Mouse (Mus musculus): ENCODE results near the gene Rpl24. TPM values are rescaled to one million over a fixed set of nuclear protein-coding genes. Genes with fewer than 3 reads are reported as not detected.
"Not testable (repeated sequence)": the region's sequence is repeated elsewhere in the genome, so short reads cannot be mapped to it uniquely, and the experiment has no call there.

Rpl24 gene
- polyA plus RNA-seq, 1 experiment from 2014 or later = 912 TPM

DNA sequence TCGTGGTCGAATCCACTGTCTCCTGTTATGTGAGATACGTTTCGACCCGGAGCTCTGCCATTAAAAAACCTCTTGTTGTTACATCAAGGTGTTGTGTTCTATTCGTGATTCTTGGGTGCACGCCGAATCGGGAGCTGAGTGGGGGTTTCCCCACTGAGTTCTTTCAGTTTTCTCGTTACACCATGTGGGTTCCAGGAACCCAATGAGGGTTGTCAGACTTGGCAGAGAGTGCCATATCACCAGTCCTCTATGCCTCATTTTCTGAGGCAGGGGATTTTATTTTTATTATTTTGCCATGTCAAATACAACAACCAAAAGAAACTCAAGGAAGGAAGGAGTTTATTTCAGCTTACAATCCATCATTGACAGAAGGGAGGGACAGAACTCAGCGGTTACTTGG is 3.0 kb upstream of the Rpl24 start:
- not testable (repeated sequence) for DNase-seq (ENCODE audit: low spot score); H3K27me3 ChIP-seq (replicated peaks; ENCODE audit: control insufficient read depth, insufficient read depth, low read length)

GRCm38 (mm10) chr16:55964126-55964949 is 1.7 kb upstream of the Rpl24 start:
- Histone ChIP-seq H3K27me3 (replicated peaks; ENCODE audit: control insufficient read depth, insufficient read depth, low read length) (no peaks in the 10 kb centered on the region), H3K27ac (ENCODE audit: low read depth, low read length) (no peak overlapping the region), H3K36me3 (ENCODE audit: control insufficient read depth, insufficient read depth, low read length) (peaks cover 7% of the 10 kb centered on the region; the same call in 1 of the 2 replicates), H3K4me1 (replicated peaks; ENCODE audit: control insufficient read depth, insufficient read depth, low read length) (peaks cover 11% of the 10 kb centered on the region), H3K4me3 (ENCODE audit: low read depth, low read length) (no peak overlapping the region), H3K9me3 (ENCODE audit: control insufficient read depth, low read length) (no peaks in the 10 kb centered on the region), H3K4me2 (no peak overlapping the region), H3K9ac (ENCODE audit: low read depth, low read length) (no peak overlapping the region)
- 66% methylated on average over 4 of the region's 4 CpGs for WGBS
- no peak for ATAC-seq (replicated peaks; ENCODE audit: low FRiP score)
- no peak for DNase-seq (ENCODE audit: low spot score)

More for the DNA sequence above, 3.0 kb upstream of the Rpl24 start:
- H3K9ac ChIP-seq (ENCODE audit: low read depth, low read length); H3K4me1 ChIP-seq (replicated peaks; ENCODE audit: control insufficient read depth, insufficient read depth, low read length); H3K9me3 ChIP-seq (ENCODE audit: control insufficient read depth, low read length); ATAC-seq (replicated peaks; ENCODE audit: low FRiP score); H3K4me2 ChIP-seq; H3K4me3 ChIP-seq (ENCODE audit: low read depth, low read length); H3K36me3 ChIP-seq (ENCODE audit: control insufficient read depth, insufficient read depth, low read length); H3K27ac ChIP-seq (ENCODE audit: low read depth, low read length): not testable (repeated sequence)
- 85% methylated on average over 5 of the region's 11 CpGs for WGBS

DNA sequence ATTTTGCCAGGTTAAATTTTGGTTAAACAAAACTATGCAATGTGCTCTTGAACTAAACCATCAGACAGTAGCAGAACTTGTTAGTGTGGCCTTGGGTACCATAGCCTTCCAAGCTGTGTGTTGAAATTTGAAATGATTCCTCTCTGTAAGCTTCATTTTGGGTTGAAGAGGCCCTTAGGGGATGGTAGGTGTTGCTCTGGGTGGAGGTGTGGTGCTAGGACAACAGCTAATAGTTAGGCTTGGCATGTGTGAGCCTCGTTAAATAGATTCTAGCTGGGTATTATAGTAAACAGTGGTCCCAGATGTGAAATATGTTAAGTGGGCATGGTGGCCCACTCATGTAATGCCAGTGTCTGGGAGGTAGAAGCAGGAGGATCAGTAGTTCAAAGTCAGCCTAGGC is 1.1 kb downstream of the Rpl24 start:
- 33% methylated on average over 1 of the region's 1 CpGs for WGBS

DNA sequence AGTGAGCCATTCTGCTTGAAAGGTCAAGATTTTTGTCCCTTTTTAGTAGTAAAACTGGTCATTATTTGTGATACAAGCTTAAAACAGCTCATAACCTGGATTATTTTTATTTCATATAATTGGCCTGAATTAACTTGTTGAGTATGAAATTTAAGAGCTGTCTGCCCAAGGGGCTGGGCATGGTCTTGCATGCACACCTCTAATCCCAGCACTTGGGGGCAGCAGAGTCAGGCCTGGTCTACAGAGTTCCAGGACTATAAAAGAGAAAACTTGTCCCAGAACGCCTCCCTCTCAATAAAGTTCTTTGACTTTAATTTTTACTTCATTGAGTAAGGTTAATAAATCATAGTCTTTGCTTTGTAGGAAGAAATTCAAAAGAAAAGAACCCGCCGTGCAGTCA is 3.1 kb downstream of the Rpl24 start:
- Histone ChIP-seq H3K4me2 (peak overlapping the region; percentile 40; the same call in 1 of the 2 replicates), H3K9me3 (ENCODE audit: control insufficient read depth, low read length) (no peaks in the 10 kb centered on the region), H3K9ac (ENCODE audit: low read depth, low read length) (no peak overlapping the region), H3K27ac (ENCODE audit: low read depth, low read length) (no peak overlapping the region), H3K4me1 (replicated peaks; ENCODE audit: control insufficient read depth, insufficient read depth, low read length) (peaks cover 26% of the 10 kb centered on the region), H3K36me3 (ENCODE audit: control insufficient read depth, insufficient read depth, low read length) (peaks cover 29% of the 10 kb centered on the region), H3K4me3 (ENCODE audit: low read depth, low read length) (peak overlapping the region; percentile 5; the same call in 1 of the 2 replicates), H3K27me3 (replicated peaks; ENCODE audit: control insufficient read depth, insufficient read depth, low read length) (no peaks in the 10 kb centered on the region)
- DNase-seq (ENCODE audit: low spot score) = no peak
- WGBS = 88% methylated on average over 3 of the region's 3 CpGs
- ATAC-seq (replicated peaks; ENCODE audit: low FRiP score) = no peak

More for the DNA sequence above, 1.1 kb downstream of the Rpl24 start:
- Histone ChIP-seq H3K4me3 (ENCODE audit: low read depth, low read length) (peak overlapping the region; percentile 85), H3K4me1 (replicated peaks; ENCODE audit: control insufficient read depth, insufficient read depth, low read length) (peaks cover 19% of the 10 kb centered on the region), H3K9me3 (ENCODE audit: control insufficient read depth, low read length) (no peaks in the 10 kb centered on the region), H3K4me2 (peak overlapping the region; percentile 86), H3K27ac (ENCODE audit: low read depth, low read length) (peak overlapping the region; percentile 86; the same call in 1 of the 2 replicates), H3K36me3 (ENCODE audit: control insufficient read depth, insufficient read depth, low read length) (peaks cover 29% of the 10 kb centered on the region), H3K27me3 (replicated peaks; ENCODE audit: control insufficient read depth, insufficient read depth, low read length) (no peaks in the 10 kb centered on the region), H3K9ac (ENCODE audit: low read depth, low read length) (peak overlapping the region; percentile 94)
- no peak for DNase-seq (ENCODE audit: low spot score)
- ATAC-seq (replicated peaks; ENCODE audit: low FRiP score) = no peak

DNA sequence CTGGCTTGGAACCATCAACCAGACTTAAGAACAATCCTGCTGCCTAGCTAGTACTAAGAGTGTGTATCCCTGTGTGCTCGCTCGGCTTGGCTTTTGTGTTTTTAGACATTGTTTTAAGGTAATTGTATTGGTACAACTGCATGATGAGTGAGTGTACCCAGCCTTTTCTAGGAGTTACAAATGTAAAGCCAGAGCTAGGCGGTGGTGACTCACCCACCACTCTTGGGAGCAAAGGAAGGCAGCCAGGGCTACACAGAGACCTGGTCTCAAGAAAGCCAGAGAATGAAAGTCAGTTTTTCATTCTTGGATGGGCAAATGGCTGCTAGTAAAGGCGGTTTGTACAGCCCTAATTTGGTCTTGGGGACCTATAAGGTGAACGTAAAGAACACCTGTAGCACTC is 4.3 kb downstream of the Rpl24 start:
- H3K4me1 ChIP-seq (replicated peaks; ENCODE audit: control insufficient read depth, insufficient read depth, low read length) = peaks cover 30% of the 10 kb centered on the region

DNA sequence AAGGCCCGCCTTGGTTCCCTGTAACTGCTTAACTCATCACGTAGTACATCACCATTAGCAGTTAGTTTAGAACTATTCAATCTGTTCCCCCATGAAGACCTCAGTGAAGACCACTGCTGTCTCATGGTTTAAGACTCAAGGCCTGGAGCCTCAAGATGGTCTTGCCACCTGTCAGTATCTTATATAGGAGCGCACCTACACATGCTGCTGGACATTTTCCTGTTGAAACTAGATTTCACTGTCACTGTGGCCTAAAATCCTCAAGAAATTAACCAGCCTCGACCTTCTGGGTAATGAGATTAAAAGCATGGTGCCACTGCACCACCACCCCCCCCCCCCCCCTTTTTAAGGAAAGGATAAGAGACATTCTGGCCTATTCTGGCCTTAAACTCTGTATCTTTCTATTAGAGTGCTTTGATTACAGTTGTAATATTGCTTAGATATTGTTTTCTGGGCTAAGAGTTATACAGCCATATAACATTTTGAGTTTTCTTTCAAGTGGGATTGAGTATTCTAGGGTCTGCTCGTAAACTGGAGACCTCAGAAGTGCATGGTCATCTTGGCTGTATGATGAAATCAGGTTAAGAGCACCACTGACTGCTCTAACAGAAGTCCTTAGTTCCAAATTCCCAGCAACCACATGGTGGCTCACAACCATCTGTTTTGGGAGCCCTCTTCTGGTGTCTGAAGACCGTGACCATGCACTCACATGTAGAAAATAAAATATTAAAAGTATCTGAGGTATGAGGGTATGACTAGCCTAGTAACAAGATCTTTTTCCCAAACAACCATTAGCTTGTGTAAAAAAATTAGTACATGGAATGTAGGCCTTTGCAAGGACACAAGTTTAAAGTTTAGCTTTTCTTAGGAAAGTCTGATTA is 5.9 kb downstream of the Rpl24 start:
- Histone ChIP-seq H3K9me3 (ENCODE audit: control insufficient read depth, low read length) (no peaks in the 10 kb centered on the region), H3K4me3 (ENCODE audit: low read depth, low read length) (no peak overlapping the region), H3K4me2 (peak overlapping the region; percentile 65), H3K4me1 (replicated peaks; ENCODE audit: control insufficient read depth, insufficient read depth, low read length) (peaks cover 34% of the 10 kb centered on the region), H3K9ac (ENCODE audit: low read depth, low read length) (no peak overlapping the region), H3K36me3 (ENCODE audit: control insufficient read depth, insufficient read depth, low read length) (peaks cover 29% of the 10 kb centered on the region), H3K27ac (ENCODE audit: low read depth, low read length) (peak overlapping the region; percentile 49), H3K27me3 (replicated peaks; ENCODE audit: control insufficient read depth, insufficient read depth, low read length) (no peaks in the 10 kb centered on the region)
- DNase-seq (ENCODE audit: low spot score) = no peak
- no peak for ATAC-seq (replicated peaks; ENCODE audit: low FRiP score)
- WGBS = 69% methylated on average over 6 of the region's 6 CpGs

More for the DNA sequence above, 4.3 kb downstream of the Rpl24 start:
- H3K27me3 ChIP-seq (replicated peaks; ENCODE audit: control insufficient read depth, insufficient read depth, low read length) = no peaks in the 10 kb centered on the region
- no peak overlapping the region for H3K4me3 ChIP-seq (ENCODE audit: low read depth, low read length)
- H3K27ac ChIP-seq (ENCODE audit: low read depth, low read length) = no peak overlapping the region
- no peak overlapping the region for H3K9ac ChIP-seq (ENCODE audit: low read depth, low read length)
- ATAC-seq (replicated peaks; ENCODE audit: low FRiP score) (no peak), DNase-seq (ENCODE audit: low spot score) (no peak)
- peaks cover 29% of the 10 kb centered on the region for H3K36me3 ChIP-seq (ENCODE audit: control insufficient read depth, insufficient read depth, low read length)
- no peaks in the 10 kb centered on the region for H3K9me3 ChIP-seq (ENCODE audit: control insufficient read depth, low read length)
- WGBS = 90% methylated on average over 5 of the region's 5 CpGs
- H3K4me2 ChIP-seq = no peak overlapping the region

DNA sequence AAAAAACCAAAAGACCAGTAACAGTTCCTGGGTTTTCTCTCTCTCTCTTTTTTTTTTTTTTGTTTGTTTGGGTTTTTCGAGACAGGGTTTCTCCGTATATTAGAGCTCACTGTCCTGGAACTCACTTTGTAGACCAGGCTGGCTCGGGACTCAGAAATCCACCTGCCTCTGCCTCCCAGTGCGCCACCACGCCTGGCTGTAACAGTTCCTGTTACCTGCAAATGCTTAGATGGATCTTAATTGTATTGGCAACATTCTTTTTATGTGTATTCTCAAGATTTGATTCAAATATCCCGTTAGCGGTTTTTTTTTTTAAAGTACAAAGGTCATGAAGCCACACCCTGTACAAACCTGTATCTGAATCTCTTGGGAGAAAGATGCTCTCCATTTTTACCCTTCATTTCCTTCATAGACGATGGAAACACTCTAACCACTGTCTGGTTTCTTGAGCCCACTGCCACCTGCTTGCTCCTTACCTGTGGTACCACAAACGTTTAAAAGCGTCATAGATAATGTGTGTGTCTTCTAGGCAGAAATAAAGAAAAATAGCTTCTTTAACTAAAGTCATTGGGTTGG is 6.6 kb downstream of the Rpl24 start:
- peak overlapping the region; percentile 53 for H3K9ac ChIP-seq (ENCODE audit: low read depth, low read length)
- peaks cover 30% of the 10 kb centered on the region for H3K4me1 ChIP-seq (replicated peaks; ENCODE audit: control insufficient read depth, insufficient read depth, low read length)
- H3K36me3 ChIP-seq (ENCODE audit: control insufficient read depth, insufficient read depth, low read length) = peaks cover 29% of the 10 kb centered on the region

GRCm38 (mm10) chr16:55973431-55974255 is 7.6 kb downstream of the Rpl24 start, which contains the start of gene Zbtb11:
Zbtb11 (plus strand) TSS chr16:55973883.
- WGBS = under 1% methylated on average over 77 of the region's 86 CpGs
- peak within 1 kb of the TSS; percentile 86 for H3K27ac ChIP-seq (ENCODE audit: low read depth, low read length)
- no peaks in the 10 kb centered on the region for H3K27me3 ChIP-seq (replicated peaks; ENCODE audit: control insufficient read depth, insufficient read depth, low read length)
- peaks cover 29% of the 10 kb centered on the region for H3K4me1 ChIP-seq (replicated peaks; ENCODE audit: control insufficient read depth, insufficient read depth, low read length)
- H3K9me3 ChIP-seq (ENCODE audit: control insufficient read depth, low read length) = no peaks in the 10 kb centered on the region
- H3K4me3 ChIP-seq (ENCODE audit: low read depth, low read length) = peak within 1 kb of the TSS; percentile 99
- peaks cover 27% of the 10 kb centered on the region for H3K36me3 ChIP-seq (ENCODE audit: control insufficient read depth, insufficient read depth, low read length)
- peak within 1 kb of the TSS; percentile 96 for H3K9ac ChIP-seq (ENCODE audit: low read depth, low read length)
- DNase-seq (ENCODE audit: low spot score) (peak; percentile 100), ATAC-seq (replicated peaks; ENCODE audit: low FRiP score) (peak; percentile 93)
- peak within 1 kb of the TSS; percentile 88 for H3K4me2 ChIP-seq

More for the DNA sequence above, 6.6 kb downstream of the Rpl24 start:
- no peak for DNase-seq (ENCODE audit: low spot score)
- peak overlapping the region; percentile 86 for H3K27ac ChIP-seq (ENCODE audit: low read depth, low read length)
- 48% methylated on average over 10 of the region's 10 CpGs for WGBS
- no peaks in the 10 kb centered on the region for H3K27me3 ChIP-seq (replicated peaks; ENCODE audit: control insufficient read depth, insufficient read depth, low read length)
- H3K4me2 ChIP-seq = peak overlapping the region; percentile 65
- no peak for ATAC-seq (replicated peaks; ENCODE audit: low FRiP score)
- H3K4me3 ChIP-seq (ENCODE audit: low read depth, low read length) = peak overlapping the region; percentile 99
- H3K9me3 ChIP-seq (ENCODE audit: control insufficient read depth, low read length) = no peaks in the 10 kb centered on the region

Data from liver, embryonic 11.5 days (tissue).